Mouse (Mus musculus): ENCODE measurements around the gene Tcp10c. TPM values are rescaled to one million over a fixed set of nuclear protein-coding genes. Genes with fewer than 3 reads are reported as not detected.

Tcp10c gene
- polyA plus RNA-seq (2015; fragmentation: Nextera tagmentation; extraction: Ambion mirVana), result not detected in 2 replicates

DNA sequence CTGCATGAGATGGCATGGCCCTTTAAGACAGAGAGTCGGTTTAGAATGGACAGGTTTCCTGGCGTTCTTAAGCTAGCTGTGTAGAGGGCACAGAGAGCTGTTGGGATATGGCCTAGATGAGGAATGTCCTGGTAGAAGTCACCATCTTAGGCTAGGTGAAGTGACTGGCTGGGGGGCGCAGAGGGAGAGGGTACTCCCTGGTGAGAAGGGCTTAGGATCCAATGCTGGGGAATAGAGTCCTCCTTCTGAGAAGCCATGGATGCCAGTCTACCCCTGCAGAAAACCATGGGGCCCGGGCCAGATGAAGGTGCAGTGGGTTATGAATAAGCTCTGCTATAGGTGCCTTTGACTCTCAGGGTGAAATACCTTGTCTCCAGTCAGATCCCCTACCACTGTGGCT lies at the start of gene Tcp10c:
TSS of gene Tcp10c (plus strand) at position 52 of the 400 bp plus-strand sequence.

Other genes starting within 250 kb of the Tcp10c start
- gene Unc93a, start 222.8 kb upstream of the Tcp10c start, polyA plus RNA-seq (2015; fragmentation: Nextera tagmentation; extraction: Ambion mirVana), result not detected in 2 replicates
- gene Smok2a, start 133.4 kb upstream of the Tcp10c start, polyA plus RNA-seq (2015; fragmentation: Nextera tagmentation; extraction: Ambion mirVana), result not detected in 2 replicates
- gene Smok2b, start 124.3 kb upstream of the Tcp10c start, polyA plus RNA-seq (2015; fragmentation: Nextera tagmentation; extraction: Ambion mirVana), result not detected in 2 replicates

All from spleen, postnatal 0 days (tissue).